Mouse (Mus musculus) MEL (cell line): Measurements from ENCODE around the gene Naa80. TPM values are rescaled to one million over a fixed set of nuclear protein-coding genes. Genes with fewer than 3 reads are reported as not detected.

Experiments
- DNase-seq: peaks from one replicate; pipeline ENCODE4 v3.0.0; 2011; ENCODE audit warnings: low read depth, low spot score
- H3K27ac ChIP-seq: 2 replicates; pipeline ENCODE4 v1.5.1; 2012; ENCODE audit warnings: low read depth, mild to moderate bottlenecking, control low read depth, low read length, moderate library complexity; ENCODE audit not compliant: control insufficient read depth
- H3K27me3 ChIP-seq, 2 experiments: fragments of 150-350 bp in 1 of 2; sonication (generic) in 1 of 2; 2 replicates each; pipeline ENCODE4 v1.6.1; 2012; ENCODE audit warnings: low read length in 2 of 2, mild to moderate bottlenecking in 2 of 2, improper control_type of control experiment in 1 of 2, moderate library complexity in 1 of 2; ENCODE audit not compliant: insufficient read depth in 2 of 2, control insufficient read depth in 1 of 2
- H3K36me3 ChIP-seq, 2 experiments: 2 replicates each; pipeline ENCODE4 v1.6.1; 2012 to 2014; ENCODE audit warnings: low read length in 2 of 2, improper control_type of control experiment in 1 of 2, inconsistent platforms in 1 of 2, mild to moderate bottlenecking in 1 of 2; ENCODE audit not compliant: insufficient read depth in 2 of 2, control insufficient read depth in 1 of 2
- H3K4me1 ChIP-seq, 2 experiments: fragments of 150-350 bp in 1 of 2; sonication (generic) in 1 of 2; 2 replicates each; pipeline ENCODE4 v1.6.1; 2012; ENCODE audit warnings: low read length in 2 of 2, improper control_type of control experiment in 1 of 2, mild to moderate bottlenecking in 1 of 2; ENCODE audit not compliant: insufficient read depth in 2 of 2, control insufficient read depth in 1 of 2
- H3K4me3 ChIP-seq, 2 experiments: fragments of 150-350 bp in 1 of 2; sonication (generic) in 1 of 2; 2 replicates each; pipeline ENCODE4 v1.5.1; 2012; ENCODE audit warnings: low read depth in 2 of 2, low read length in 2 of 2, mild to moderate bottlenecking in 2 of 2, moderate library complexity in 2 of 2, control low read depth in 1 of 2, improper control_type of control experiment in 1 of 2; ENCODE audit not compliant: control insufficient read depth in 1 of 2, insufficient read depth in 1 of 2
- H3K79me2 ChIP-seq: 2 replicates; pipeline ENCODE4 v1.6.1; 2012; ENCODE audit warnings: mild to moderate bottlenecking, low read length, moderate library complexity; ENCODE audit not compliant: control insufficient read depth, poor library complexity, insufficient read depth
- H3K9ac ChIP-seq: 2 replicates; pipeline ENCODE4 v1.6.1; 2012; ENCODE audit warnings: low read depth, mild to moderate bottlenecking, control low read depth, low read length, moderate library complexity; ENCODE audit not compliant: control insufficient read depth, poor library complexity, severe bottlenecking
- H3K9me3 ChIP-seq: fragments of 150-350 bp; sonication (generic); replicated peaks from 2 replicates; pipeline ENCODE4 v1.6.1; 2012; ENCODE audit warnings: mild to moderate bottlenecking, low read length, improper control_type of control experiment, moderate library complexity; ENCODE audit not compliant: insufficient read depth
- CTCF ChIP-seq, 3 experiments: IDR thresholded peaks in 2 of 3; conservative IDR thresholded peaks in 1 of 3; 2 replicates each; pipeline ENCODE4 v1.5.1; 2011 to 2012; ENCODE audit warnings: low read length in 3 of 3, low read depth in 2 of 3, mild to moderate bottlenecking in 2 of 3, improper control_type of control experiment in 1 of 3, inconsistent platforms in 1 of 3, mixed read lengths in 1 of 3, moderate library complexity in 1 of 3; ENCODE audit not compliant: control insufficient read depth in 1 of 3, insufficient read depth in 1 of 3, poor library complexity in 1 of 3, severe bottlenecking in 1 of 3
- E2F4 ChIP-seq: IDR thresholded peaks from 2 replicates; pipeline ENCODE4 v1.6.1; 2011; ENCODE audit warnings: low read depth, low read length, improper control_type of control experiment, borderline replicate concordance
- EP300 ChIP-seq, 2 experiments: IDR thresholded peaks; 2 replicates each; pipeline ENCODE4 v1.6.1; 2011; ENCODE audit warnings: improper control_type of control experiment in 2 of 2, low read length in 2 of 2, low read depth in 1 of 2, mild to moderate bottlenecking in 1 of 2
- GABPA ChIP-seq: IDR thresholded peaks from 2 replicates; pipeline ENCODE4 v1.6.1; 2012; ENCODE audit warnings: low read depth, mild to moderate bottlenecking, inconsistent platforms, low read length, improper control_type of control experiment, moderate library complexity
- MAZ ChIP-seq: IDR thresholded peaks from 2 replicates; pipeline ENCODE4 v1.6.1; 2012; ENCODE audit warnings: low read depth, mild to moderate bottlenecking, inconsistent platforms, low read length, improper control_type of control experiment
- MEF2A ChIP-seq: IDR thresholded peaks from 2 replicates; pipeline ENCODE4 v1.6.1; 2014; ENCODE audit warnings: low read depth, mild to moderate bottlenecking, inconsistent platforms, low read length, improper control_type of control experiment; ENCODE audit not compliant: poor library complexity, insufficient replicate concordance, severe bottlenecking; ENCODE audit errors: extremely low read depth
- MYB ChIP-seq: IDR thresholded peaks from 2 replicates; pipeline ENCODE4 v1.6.1; 2011; ENCODE audit warnings: mild to moderate bottlenecking, low read depth, low read length, improper control_type of control experiment
- MYC ChIP-seq: IDR thresholded peaks from 2 replicates; pipeline ENCODE4 v1.6.1; 2011; ENCODE audit warnings: low read depth, mild to moderate bottlenecking, low read length, improper control_type of control experiment, moderate library complexity
- NELFE ChIP-seq: IDR thresholded peaks from 2 replicates; pipeline ENCODE4 v1.6.1; 2011; ENCODE audit warnings: low read depth, low read length, improper control_type of control experiment
- POLR2A ChIP-seq, 2 experiments: IDR thresholded peaks; 2 replicates each; pipeline ENCODE4 v1.6.1; 2011 to 2012; ENCODE audit warnings: low read length in 2 of 2, mild to moderate bottlenecking in 2 of 2, control low read depth in 1 of 2, improper control_type of control experiment in 1 of 2, low read depth in 1 of 2, moderate library complexity in 1 of 2; ENCODE audit not compliant: control insufficient read depth in 1 of 2, insufficient read depth in 1 of 2, poor library complexity in 1 of 2
- RCOR1 ChIP-seq: IDR thresholded peaks from 2 replicates; pipeline ENCODE4 v1.6.1; 2012; ENCODE audit warnings: low read depth, mild to moderate bottlenecking, inconsistent platforms, low read length, improper control_type of control experiment
- SIN3A ChIP-seq: IDR thresholded peaks from 2 replicates; pipeline ENCODE4 v1.6.1; 2012; ENCODE audit warnings: low read length, improper control_type of control experiment, inconsistent platforms
- TAL1 ChIP-seq: IDR thresholded peaks from 2 replicates; pipeline ENCODE4 v1.6.1; 2012; ENCODE audit warnings: mild to moderate bottlenecking, inconsistent platforms, low read length, moderate library complexity, mixed read lengths
- TBP ChIP-seq: IDR thresholded peaks from 2 replicates; pipeline ENCODE4 v1.8.0; 2011; ENCODE audit warnings: low read depth, low read length, improper control_type of control experiment
- USF1 ChIP-seq: IDR thresholded peaks from 2 replicates; pipeline ENCODE4 v1.6.1; 2014; ENCODE audit warnings: low read depth, mild to moderate bottlenecking, inconsistent platforms, low read length, improper control_type of control experiment, moderate library complexity
- ZKSCAN1 ChIP-seq: IDR thresholded peaks from 2 replicates; pipeline ENCODE4 v1.6.1; 2012; ENCODE audit warnings: low read depth, mild to moderate bottlenecking, inconsistent platforms, low read length, improper control_type of control experiment, moderate library complexity
- polyA plus RNA-seq, 2 experiments: library from polyadenylated mRNA; stranded (reverse) in 1 of 2; unstranded in 1 of 2; fragments of >175 nt in 1 of 2; fragments of >200 nt in 1 of 2; gene quantifications; 2 replicates each; pipeline versions ENCODE4 v1.2.1 to v1.2.4; 2012; ENCODE audit warnings: low replicate concordance in 2 of 2, low read depth in 1 of 2; ENCODE audit not compliant: insufficient read length in 2 of 2, insufficient read depth in 1 of 2, missing spikeins in 1 of 2
- total RNA-seq: library from RNA; depleted of rRNA; stranded (reverse); fragments of 300-350 nt; gene quantifications from 2 replicates; pipeline ENCODE4 v1.2.3, GENCODE M21; 2012

Gene Naa80
- total and polyA plus RNA-seq, 3 experiments: 14.3 to 74.0 TPM; not detected in 1

GRCm38 (mm10) chr9:107538231-107538630 is 40.5 kb upstream of the Naa80 start:
- TF ChIP-seq MEF2A (no peak), TAL1 (no peak), GABPA (no peak), USF1 (no peak), ZKSCAN1 (no peak), EP300 (IDR thresholded peaks at IDR 0.05; ENCODE audit: low read depth in 1 of 2, low read length in 2 of 2) (no peak), MYC (no peak), TBP (no peak)
- no peaks in the 10 kb centered on the region for H3K9me3 ChIP-seq
- no peak overlapping the region for H3K27ac ChIP-seq
- no peak overlapping the region for H3K9ac ChIP-seq
- H3K27me3 ChIP-seq: no peaks in the 10 kb centered on the region
- peaks cover 0 to 26% of the 10 kb centered on the region in 2 experiments; a peak in 1 of 4 replicates for H3K4me1 ChIP-seq
- H3K36me3 ChIP-seq: peaks cover 0 to 9% of the 10 kb centered on the region in 2 experiments; a peak in 2 of 4 replicates
- peaks cover 45% of the 10 kb centered on the region for H3K79me2 ChIP-seq
- no peak overlapping the region for H3K4me3 ChIP-seq
- DNase-seq: no peak

- no peaks in the 10 kb centered on the region for H3K27me3 ChIP-seq
- H3K79me2 ChIP-seq: peaks cover 45% of the 10 kb centered on the region
- DNase-seq: no peak
- H3K36me3 ChIP-seq: peaks cover 0 to 9% of the 10 kb centered on the region in 2 experiments; a peak in 2 of 4 replicates
- no peak overlapping the region for H3K4me3 ChIP-seq
- no peaks in the 10 kb centered on the region for H3K9me3 ChIP-seq
- TF ChIP-seq NELFE (no peak), SIN3A (no peak), MYC (no peak), E2F4 (no peak), ZKSCAN1 (no peak), POLR2A (IDR thresholded peaks at IDR 0.05; ENCODE audit: control insufficient read depth in 1 of 2, insufficient read depth in 1 of 2, low read depth in 1 of 2, low read length in 2 of 2, poor library complexity in 1 of 2) (no peak), MEF2A (no peak), CTCF (IDR thresholded peaks at IDR 0.05 in 2 of 3, conservative IDR thresholded peaks at IDR 0.05 in 1 of 3; ENCODE audit: control insufficient read depth in 1 of 3, insufficient read depth in 1 of 3, low read depth in 2 of 3, low read length in 3 of 3, poor library complexity in 1 of 3, severe bottlenecking in 1 of 3) (no peak), MYB (no peak), RCOR1 (no peak), TBP (no peak), MAZ (no peak)
- H3K9ac ChIP-seq: no peak overlapping the region
- peaks cover 0 to 23% of the 10 kb centered on the region in 2 experiments; a peak in 1 of 4 replicates for H3K4me1 ChIP-seq
- H3K27ac ChIP-seq: no peak overlapping the region
Observed at GRCm38 (mm10) chr9:107538711-107539110, 40.0 kb upstream of the Naa80 start.
